Mouse (Mus musculus): ENCODE measurements around the gene Upk3bl.
"Not testable (repeated sequence)": the region's sequence is repeated elsewhere in the genome, so short reads cannot be mapped to it uniquely, and the experiment has no call there.

Gene Upk3bl

DNA sequence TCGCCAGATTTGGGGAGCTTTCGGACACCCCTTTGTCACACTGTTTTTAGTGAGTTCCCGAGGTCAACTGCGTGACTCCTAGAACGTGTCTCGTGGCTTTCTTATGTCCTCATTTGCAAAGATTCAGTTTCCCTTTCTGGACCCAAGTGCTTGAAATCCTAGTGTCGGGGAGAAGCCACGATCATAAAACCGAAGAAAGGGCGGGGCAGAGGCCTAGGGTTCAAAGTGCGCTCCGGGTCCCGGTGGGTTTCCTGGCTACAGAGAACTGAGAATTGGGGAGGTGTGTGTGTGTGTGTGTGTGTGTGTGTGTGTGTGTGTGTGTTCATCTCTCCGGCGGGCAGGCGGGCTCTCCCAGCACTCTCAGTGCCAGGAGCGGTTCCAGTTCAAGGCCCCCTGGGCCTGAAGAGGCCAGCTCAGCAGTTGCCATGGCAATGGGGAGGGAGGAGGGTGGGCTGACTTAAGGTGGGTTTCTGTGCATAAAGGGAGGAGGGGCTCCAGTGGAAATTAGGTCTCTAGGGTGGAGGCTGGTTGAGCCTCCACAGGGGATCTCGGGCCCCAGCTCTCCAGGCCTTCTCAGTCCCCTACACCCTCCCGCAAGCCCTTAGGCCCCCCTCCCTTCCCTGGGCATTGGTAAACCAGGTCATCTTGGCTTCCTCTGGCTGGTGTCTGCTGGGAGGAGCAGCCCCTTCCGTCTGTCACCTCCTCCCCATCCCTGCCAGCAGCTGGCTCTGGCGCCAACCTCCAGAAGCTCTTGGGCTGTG is 30.8 kb downstream of the Upk3bl start:
- no peak for DNase-seq (ENCODE audit: low spot score in 2 of 2)

GRCm38 (mm10) chr5:136086290-136086689 is 32.0 kb downstream of the Upk3bl start:
- no peak for DNase-seq (ENCODE audit: low spot score in 2 of 2)

DNA sequence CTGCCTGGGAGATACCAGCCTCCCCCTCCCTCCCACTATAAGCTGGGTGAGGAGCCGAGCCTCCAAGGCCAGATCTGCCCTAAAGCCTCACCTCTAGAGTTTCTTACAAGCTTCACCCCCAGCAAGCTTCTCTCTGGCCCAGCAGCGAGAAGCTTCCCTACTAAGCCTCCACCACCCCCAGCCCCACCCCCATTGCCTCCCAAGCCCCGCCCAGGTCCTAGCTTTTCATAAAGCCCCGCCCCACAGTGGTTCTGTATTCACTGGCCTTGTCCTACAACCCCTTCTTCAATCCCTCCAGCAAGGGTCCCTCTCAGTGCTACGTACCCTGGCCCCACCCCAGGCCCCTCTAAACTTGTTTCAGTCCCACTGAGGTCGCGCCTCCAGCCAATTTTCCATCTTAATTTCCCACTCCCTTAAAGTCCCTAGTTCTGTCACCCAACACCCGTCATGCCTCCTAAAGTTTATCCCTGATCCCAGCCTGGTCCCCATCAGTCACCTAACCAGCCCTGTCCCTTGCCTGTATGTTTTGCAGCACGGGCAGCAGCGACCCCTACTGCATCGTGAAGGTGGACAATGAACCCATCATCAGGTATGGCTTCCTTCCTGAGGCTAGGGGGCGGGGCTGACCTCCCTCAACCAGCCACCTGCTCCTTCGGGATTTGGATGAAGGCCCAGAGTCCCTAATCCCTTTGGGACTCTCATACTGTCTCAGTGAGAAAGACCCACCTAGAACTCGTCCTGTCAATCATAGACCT is 34.7 kb downstream of the Upk3bl start:
- DNase-seq (ENCODE audit: low spot score in 2 of 2) = no peak

DNA sequence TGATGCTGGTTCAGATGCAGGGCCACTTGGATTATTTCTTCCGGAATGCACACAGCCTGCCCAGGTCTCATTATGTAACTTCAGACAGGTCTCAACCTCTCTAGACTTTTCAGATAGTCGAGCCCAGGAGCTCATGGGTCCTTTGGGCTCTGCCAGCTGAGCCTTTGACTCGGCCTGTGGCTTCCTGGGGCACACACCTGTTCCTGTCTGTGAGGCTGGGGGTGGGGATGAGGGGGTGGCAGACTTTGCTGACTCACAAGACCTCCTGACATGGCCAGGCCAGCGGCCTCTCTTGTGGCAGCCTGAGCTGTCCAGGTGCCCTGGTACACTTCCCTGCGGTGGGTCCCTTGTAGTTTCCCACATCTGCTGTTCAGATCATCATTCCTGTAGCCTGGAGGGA is 37.6 kb downstream of the Upk3bl start:
- DNase-seq (ENCODE audit: low spot score in 2 of 2) = no peak

DNA sequence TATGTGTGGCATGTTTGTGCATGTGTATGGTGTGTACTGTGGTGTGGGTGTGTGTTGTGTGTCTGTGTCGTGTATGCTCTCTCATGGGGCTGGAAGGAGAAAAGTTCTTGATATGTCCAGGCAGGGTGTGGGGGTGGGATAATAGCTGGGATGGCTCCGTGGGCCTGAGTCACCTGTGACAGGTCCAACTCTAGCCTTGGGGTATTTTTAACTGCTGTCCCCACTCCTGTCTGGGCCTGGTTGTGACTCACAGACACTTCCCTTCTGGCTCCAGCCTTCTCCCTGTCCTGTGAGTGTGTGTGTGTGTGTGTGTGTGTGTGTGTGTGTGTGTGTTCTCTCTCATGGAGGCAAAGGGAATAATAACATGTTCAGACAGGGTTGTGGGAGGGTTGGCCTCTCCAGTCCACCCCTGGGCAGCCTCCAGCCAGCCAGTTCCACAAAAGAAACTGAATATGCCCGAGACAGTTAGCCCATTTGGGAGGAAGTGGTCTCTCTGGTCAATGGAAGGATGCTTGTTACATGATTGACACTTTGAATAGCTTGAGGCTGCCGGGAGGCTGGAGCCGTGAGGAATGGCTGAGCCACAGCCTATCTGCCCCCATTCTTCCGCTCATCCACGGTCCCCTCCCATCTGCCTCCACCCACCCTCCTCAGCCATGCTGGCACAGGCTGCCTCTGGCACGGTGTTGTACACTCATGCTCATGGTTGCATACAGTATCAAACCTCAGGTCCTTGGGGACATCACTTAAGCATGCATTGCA is 40.1 kb downstream of the Upk3bl start:
- DNase-seq (ENCODE audit: low spot score in 2 of 2) = no peak

DNA sequence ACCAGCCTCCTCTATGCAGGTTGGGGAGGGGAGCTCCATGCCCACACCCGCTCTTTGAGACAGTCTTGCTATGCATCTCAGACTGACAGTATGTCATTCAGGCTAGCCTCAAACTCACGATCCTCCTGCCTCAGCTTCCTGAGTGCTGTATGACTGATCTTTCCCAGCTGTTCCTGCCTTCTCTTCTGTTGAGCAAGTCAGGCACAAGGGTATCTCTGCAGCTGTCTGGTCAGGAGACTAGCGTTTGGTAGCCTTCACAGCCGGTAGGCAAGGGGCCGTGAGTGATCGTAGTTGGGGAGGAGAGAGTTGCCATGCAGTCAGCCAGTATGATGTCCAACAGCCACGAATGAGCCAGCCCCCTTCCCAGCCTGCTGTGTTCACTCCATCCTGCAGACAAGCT is 40.8 kb downstream of the Upk3bl start:
- DNase-seq (ENCODE audit: low spot score in 2 of 2) = no peak

- DNase-seq (ENCODE audit: low spot score in 2 of 2) = no peak
Observed at GRCm38 (mm10) chr5:136098536-136098935, 44.2 kb downstream of the Upk3bl start.

GRCm38 (mm10) chr5:136102099-136102820 is 48.0 kb downstream of the Upk3bl start:
- DNase-seq (ENCODE audit: low spot score in 2 of 2) = peak; percentile 34 to 62

DNA sequence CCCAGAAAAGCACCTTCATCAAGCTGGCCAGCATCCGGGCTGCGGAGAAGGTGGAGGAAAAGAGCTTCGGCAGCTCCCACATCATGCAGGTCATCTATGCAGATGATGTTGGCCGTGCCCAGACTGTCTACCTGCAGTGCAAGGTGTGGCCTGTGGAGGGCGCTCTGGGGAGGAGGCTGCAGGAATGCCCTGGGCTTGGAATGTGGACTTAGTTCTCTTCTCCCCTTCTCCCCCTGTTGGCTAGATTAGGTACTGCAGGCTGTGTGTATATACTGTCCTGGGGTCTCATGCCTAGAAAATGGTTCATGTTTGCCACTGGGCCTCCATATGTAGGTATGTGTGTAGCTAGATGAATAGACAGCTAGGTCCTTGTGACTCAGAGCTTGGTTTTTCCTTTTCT is 50.2 kb downstream of the Upk3bl start:
- DNase-seq (ENCODE audit: low spot score in 2 of 2) = no peak

DNA sequence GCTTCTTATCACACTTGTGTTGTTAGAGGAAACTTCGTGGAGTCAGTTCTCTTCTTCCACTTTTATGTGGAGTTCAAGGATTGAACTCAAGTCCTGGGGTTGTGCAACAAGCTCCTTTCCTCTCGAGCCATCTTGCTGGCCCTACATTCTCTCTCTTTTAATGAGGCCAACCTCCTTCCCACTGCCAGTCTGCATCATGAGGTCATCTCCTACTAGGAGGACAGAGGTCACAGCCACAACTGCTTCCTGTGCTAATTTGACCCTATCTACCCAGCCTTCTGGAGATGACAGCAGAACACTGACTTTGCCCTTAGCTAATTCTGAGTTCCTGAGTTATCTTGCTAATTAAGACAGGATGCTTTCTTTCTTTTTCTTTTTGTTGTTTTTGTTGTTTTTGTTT is 54.2 kb downstream of the Upk3bl start:
- DNase-seq (ENCODE audit: low spot score in 2 of 2) = no peak

GRCm38 (mm10) chr5:136109042-136109441 is 54.8 kb downstream of the Upk3bl start:
- no peak for DNase-seq (ENCODE audit: low spot score in 2 of 2)

GRCm38 (mm10) chr5:136113546-136113945 is 59.3 kb downstream of the Upk3bl start:
- not testable (repeated sequence) for DNase-seq (ENCODE audit: low spot score in 2 of 2)

All from urinary bladder, adult 18-20 months (tissue).